Mouse (Mus musculus): ENCODE data around the gene Tyw3.

GRCm38 (mm10) chr3:154590971-154591370, 5.9 kb downstream of the Tyw3 start:
- no peak for TF ChIP-seq CTCF (IDR thresholded peaks at IDR 0.05)
- no peak for TF ChIP-seq POLR2A (IDR thresholded peaks at IDR 0.05; ENCODE audit: insufficient read depth, low read depth, low read length)
- no peak for TF ChIP-seq EP300 (IDR thresholded peaks at IDR 0.05; ENCODE audit: insufficient read depth, low read depth, low read length)

Measured in heart, adult 2 months (tissue).